Mouse (Mus musculus): ENCODE data around the gene Ccdc88c. TPM values are rescaled to one million over a fixed set of nuclear protein-coding genes. Genes with fewer than 3 reads are reported as not detected.

The Ccdc88c gene
- polyA plus RNA-seq, 1 experiment: 4.9 TPM

- H3K4me3 ChIP-seq (replicated peaks): no peak overlapping the region
- TF ChIP-seq TAL1 (IDR thresholded peaks at IDR 0.05; ENCODE audit: low read length): no peak
- no peak for TF ChIP-seq GATA1 (IDR thresholded peaks at IDR 0.05; ENCODE audit: low read length)
- peaks cover 97% of the 10 kb centered on the region for H3K36me3 ChIP-seq (ENCODE audit: control insufficient read depth)
- H3K4me1 ChIP-seq (ENCODE audit: control insufficient read depth): no peaks in the 10 kb centered on the region
- no peaks in the 10 kb centered on the region for H3K27me3 ChIP-seq (ENCODE audit: control insufficient read depth)
- H3K9me3 ChIP-seq (ENCODE audit: control insufficient read depth, low read length): no peaks in the 10 kb centered on the region
These were observed 92.7 kb downstream of the Ccdc88c start for GRCm38 (mm10) chr12:100936116-100936515.

GRCm38 (mm10) chr12:100934796-100935195 is 94.1 kb downstream of the Ccdc88c start:
- TF ChIP-seq GATA1 (IDR thresholded peaks at IDR 0.05; ENCODE audit: low read length) (no peak), TAL1 (IDR thresholded peaks at IDR 0.05; ENCODE audit: low read length) (no peak)
- Histone ChIP-seq H3K4me3 (replicated peaks) (no peak overlapping the region), H3K9me3 (ENCODE audit: control insufficient read depth, low read length) (no peaks in the 10 kb centered on the region), H3K4me1 (ENCODE audit: control insufficient read depth) (no peaks in the 10 kb centered on the region), H3K27me3 (ENCODE audit: control insufficient read depth) (no peaks in the 10 kb centered on the region), H3K36me3 (ENCODE audit: control insufficient read depth) (peaks cover 96% of the 10 kb centered on the region)

GRCm38 (mm10) chr12:100931653-100932052 is 97.2 kb downstream of the Ccdc88c start:
- Histone ChIP-seq H3K36me3 (ENCODE audit: control insufficient read depth) (peaks cover 96% of the 10 kb centered on the region), H3K4me3 (replicated peaks) (no peak overlapping the region), H3K9me3 (ENCODE audit: control insufficient read depth, low read length) (no peaks in the 10 kb centered on the region), H3K4me1 (ENCODE audit: control insufficient read depth) (no peaks in the 10 kb centered on the region), H3K27me3 (ENCODE audit: control insufficient read depth) (no peaks in the 10 kb centered on the region)
- TF ChIP-seq GATA1 (IDR thresholded peaks at IDR 0.05; ENCODE audit: low read length) (no peak), TAL1 (IDR thresholded peaks at IDR 0.05; ENCODE audit: low read length) (no peak)

- peaks cover 90% of the 10 kb centered on the region for H3K36me3 ChIP-seq (ENCODE audit: control insufficient read depth)
These were observed 100.6 kb downstream of the Ccdc88c start for GRCm38 (mm10) chr12:100928286-100928685.

GRCm38 (mm10) chr12:100925644-100926619 is 102.9 kb downstream of the Ccdc88c start:
- Histone ChIP-seq H3K9me3 (ENCODE audit: control insufficient read depth, low read length) (no peaks in the 10 kb centered on the region), H3K4me3 (replicated peaks) (no peak overlapping the region), H3K27me3 (ENCODE audit: control insufficient read depth) (no peaks in the 10 kb centered on the region), H3K36me3 (ENCODE audit: control insufficient read depth) (peaks cover 92% of the 10 kb centered on the region), H3K4me1 (ENCODE audit: control insufficient read depth) (no peaks in the 10 kb centered on the region)
- no peak for TF ChIP-seq TAL1 (IDR thresholded peaks at IDR 0.05; ENCODE audit: low read length)
- no peak for TF ChIP-seq GATA1 (IDR thresholded peaks at IDR 0.05; ENCODE audit: low read length)

More at GRCm38 (mm10) chr12:100928286-100928685, 100.6 kb downstream of the Ccdc88c start:
- TF ChIP-seq GATA1 (IDR thresholded peaks at IDR 0.05; ENCODE audit: low read length) (no peak), TAL1 (IDR thresholded peaks at IDR 0.05; ENCODE audit: low read length) (no peak)
- Histone ChIP-seq H3K27me3 (ENCODE audit: control insufficient read depth) (no peaks in the 10 kb centered on the region), H3K4me3 (replicated peaks) (no peak overlapping the region), H3K4me1 (ENCODE audit: control insufficient read depth) (no peaks in the 10 kb centered on the region), H3K9me3 (ENCODE audit: control insufficient read depth, low read length) (no peaks in the 10 kb centered on the region)

GRCm38 (mm10) chr12:100924646-100925339 is 104.1 kb downstream of the Ccdc88c start:
- Histone ChIP-seq H3K4me1 (ENCODE audit: control insufficient read depth) (no peaks in the 10 kb centered on the region), H3K9me3 (ENCODE audit: control insufficient read depth, low read length) (no peaks in the 10 kb centered on the region), H3K27me3 (ENCODE audit: control insufficient read depth) (no peaks in the 10 kb centered on the region), H3K36me3 (ENCODE audit: control insufficient read depth) (peaks cover 92% of the 10 kb centered on the region), H3K4me3 (replicated peaks) (no peak overlapping the region)
- TF ChIP-seq TAL1 (IDR thresholded peaks at IDR 0.05; ENCODE audit: low read length) (no peak), GATA1 (IDR thresholded peaks at IDR 0.05; ENCODE audit: low read length) (no peak)

GRCm38 (mm10) chr12:100910731-100911130 is 118.1 kb downstream of the Ccdc88c start:
- no peak for TF ChIP-seq TAL1 (IDR thresholded peaks at IDR 0.05; ENCODE audit: low read length)
- TF ChIP-seq GATA1 (IDR thresholded peaks at IDR 0.05; ENCODE audit: low read length): no peak
- Histone ChIP-seq H3K9me3 (ENCODE audit: control insufficient read depth, low read length) (no peaks in the 10 kb centered on the region), H3K4me1 (ENCODE audit: control insufficient read depth) (no peaks in the 10 kb centered on the region; the same call in 1 of the 2 replicates), H3K27me3 (ENCODE audit: control insufficient read depth) (peaks cover 26% of the 10 kb centered on the region), H3K36me3 (ENCODE audit: control insufficient read depth) (peaks cover 48% of the 10 kb centered on the region), H3K4me3 (replicated peaks) (no peak overlapping the region)

GRCm38 (mm10) chr12:100909765-100910164 is 119.1 kb downstream of the Ccdc88c start:
- Histone ChIP-seq H3K9me3 (ENCODE audit: control insufficient read depth, low read length) (no peaks in the 10 kb centered on the region), H3K4me1 (ENCODE audit: control insufficient read depth) (no peaks in the 10 kb centered on the region; the same call in 1 of the 2 replicates), H3K4me3 (replicated peaks) (no peak overlapping the region), H3K27me3 (ENCODE audit: control insufficient read depth) (peaks cover 26% of the 10 kb centered on the region), H3K36me3 (ENCODE audit: control insufficient read depth) (peaks cover 38% of the 10 kb centered on the region)
- TF ChIP-seq GATA1 (IDR thresholded peaks at IDR 0.05; ENCODE audit: low read length) (no peak), TAL1 (IDR thresholded peaks at IDR 0.05; ENCODE audit: low read length) (no peak)

Measured in erythroblast, embryonic 14.5 days (primary cell).